Mouse (Mus musculus) midbrain, postnatal 0 days (tissue): Measurements from ENCODE around the gene Lztfl1. TPM values are rescaled to one million over a fixed set of nuclear protein-coding genes. Genes with fewer than 3 reads are reported as not detected.

Experiments used
- ATAC-seq: fragments of 200-750 bp; cut with Nextera tagmentation; 2 replicates; pipeline ENCODE4 v1.8.0; 2017; ENCODE audit warnings: moderate number of reproducible peaks, mild to moderate bottlenecking, moderate TSS enrichment, moderate library complexity; ENCODE audit not compliant: low FRiP score
- DNase-seq: peaks from one replicate; pipeline ENCODE4 v3.0.0-alpha.2; 2015; ENCODE audit warnings: low spot score
- H3K27ac ChIP-seq: fragments of 300-500 bp; sonication (generic); 2 replicates; pipeline ENCODE4 v1.5.1; 2014; ENCODE audit warnings: low read depth, mild to moderate bottlenecking, low read length, mixed read lengths
- H3K27me3 ChIP-seq: fragments of 300-500 bp; sonication (generic); 2 replicates; pipeline ENCODE4 v1.6.1; 2014; ENCODE audit warnings: low read length, control low read depth, mixed read lengths; ENCODE audit not compliant: insufficient read depth
- H3K36me3 ChIP-seq: fragments of 300-500 bp; sonication (generic); 2 replicates; pipeline ENCODE4 v1.6.1; 2014; ENCODE audit warnings: low read length, control low read depth, mixed read lengths; ENCODE audit not compliant: insufficient read depth
- H3K4me1 ChIP-seq: fragments of 300-500 bp; sonication (generic); 2 replicates; pipeline ENCODE4 v1.6.1; 2014; ENCODE audit warnings: mild to moderate bottlenecking, control low read depth, antibody characterized with exemption, low read length, mixed read lengths; ENCODE audit not compliant: insufficient read depth
- H3K4me2 ChIP-seq: fragments of 300-500 bp; sonication (generic); 2 replicates; pipeline ENCODE4 v1.6.1; 2014; ENCODE audit warnings: low read depth, mild to moderate bottlenecking, low read length, mixed read lengths; ENCODE audit not compliant: poor library complexity, severe bottlenecking
- H3K4me3 ChIP-seq: fragments of 300-500 bp; sonication (generic); 2 replicates; pipeline ENCODE4 v1.5.1; 2014; ENCODE audit warnings: low read depth, mild to moderate bottlenecking, low read length, moderate library complexity
- H3K9ac ChIP-seq: fragments of 300-500 bp; sonication (generic); replicated peaks from 2 replicates; pipeline ENCODE4 v1.6.1; 2014; ENCODE audit warnings: mild to moderate bottlenecking, low read length, moderate library complexity, mixed read lengths; ENCODE audit not compliant: poor library complexity, severe bottlenecking
- H3K9me3 ChIP-seq: fragments of 300-500 bp; sonication (generic); 2 replicates; pipeline ENCODE4 v1.6.1; 2016; ENCODE audit warnings: low read length, control low read depth
- CTCF ChIP-seq: IDR thresholded peaks from 2 replicates; pipeline ENCODE4 v1.5.1; 2016; ENCODE audit warnings: antibody characterized with exemption, mild to moderate bottlenecking
- WGBS: fragments of 180-500 bp; shearing (Covaris S2); extraction: QIAGEN DNeasy Blood & Tissue Kit; methylation state at CpG from one replicate; pipeline ENCODE4 v1.1.7; 2014; 5-methylcytosine and 5-hydroxymethylcytosine counted together
- polyA plus RNA-seq: library from polyadenylated mRNA; unstranded; fragments of >200 nt; fragmentation: Nextera tagmentation; extraction: Ambion mirVana; gene quantifications from 2 replicates; pipeline ENCODE4 v1.2.1, GENCODE M21; 2015
- total RNA-seq: library from RNA; depleted of rRNA; stranded (reverse); fragments of >200 nt; gene quantifications from 2 replicates; pipeline ENCODE4 v1.2.3, GENCODE M21; 2014

Gene Lztfl1
- total and polyA plus RNA-seq, 2 experiments from 2014 or later: 35.4 to 47.3 TPM

GRCm38 (mm10) chr9:123734133-123734532, 16.6 kb upstream of the Lztfl1 start:
- no peak for DNase-seq

GRCm38 (mm10) chr9:123731271-123731670, 13.8 kb upstream of the Lztfl1 start:
- H3K36me3 ChIP-seq: no peaks in the 10 kb centered on the region
- H3K27me3 ChIP-seq: no peaks in the 10 kb centered on the region; the same call in 1 of the 2 replicates
- no peak overlapping the region for H3K4me2 ChIP-seq
- DNase-seq: no peak
- no peak overlapping the region for H3K4me3 ChIP-seq
- H3K27ac ChIP-seq: no peak overlapping the region
- 74% methylated on average over 3 of the region's 3 CpGs for WGBS
- no peak overlapping the region for H3K9ac ChIP-seq
- ATAC-seq: no peak
- no peak for TF ChIP-seq CTCF
- H3K9me3 ChIP-seq: no peaks in the 10 kb centered on the region
- no peaks in the 10 kb centered on the region for H3K4me1 ChIP-seq

More at GRCm38 (mm10) chr9:123734133-123734532, 16.6 kb upstream of the Lztfl1 start:
- Histone ChIP-seq H3K9ac (no peak overlapping the region), H3K4me1 (no peaks in the 10 kb centered on the region), H3K27me3 (no peaks in the 10 kb centered on the region; the same call in 1 of the 2 replicates), H3K9me3 (no peaks in the 10 kb centered on the region), H3K4me2 (no peak overlapping the region), H3K36me3 (no peaks in the 10 kb centered on the region), H3K27ac (no peak overlapping the region), H3K4me3 (no peak overlapping the region)
- TF ChIP-seq CTCF: no peak
- ATAC-seq: no peak
- WGBS: 81% methylated on average over 3 of the region's 3 CpGs

GRCm38 (mm10) chr9:123722737-123723493, 5.4 kb upstream of the Lztfl1 start:
- Histone ChIP-seq H3K4me2 (no peak overlapping the region), H3K36me3 (no peaks in the 10 kb centered on the region), H3K27me3 (no peaks in the 10 kb centered on the region), H3K4me3 (no peak overlapping the region), H3K9ac (no peak overlapping the region), H3K9me3 (no peaks in the 10 kb centered on the region), H3K4me1 (no peaks in the 10 kb centered on the region), H3K27ac (no peak overlapping the region)
- 73% methylated on average over 2 of the region's 2 CpGs for WGBS
- ATAC-seq (no peak), DNase-seq (no peak)
- no peak for TF ChIP-seq CTCF

GRCm38 (mm10) chr9:123716301-123716700, 1.2 kb downstream of the Lztfl1 start:
- Histone ChIP-seq H3K9me3 (no peaks in the 10 kb centered on the region), H3K4me1 (peaks cover 5% of the 10 kb centered on the region; the same call in 1 of the 2 replicates), H3K4me2 (peak overlapping the region; percentile 68), H3K9ac (no peak overlapping the region), H3K4me3 (peak overlapping the region; percentile 95; the same call in 1 of the 2 replicates), H3K27me3 (no peaks in the 10 kb centered on the region), H3K36me3 (0 out of 2 replicates have a peak, but pooled peaks cover 2% of the 10 kb centered on the region), H3K27ac (no peak overlapping the region)
- WGBS: 66% methylated on average over 3 of the region's 3 CpGs
- TF ChIP-seq CTCF: no peak
- no peak for DNase-seq
- ATAC-seq: no peak

- H3K9me3 ChIP-seq: no peaks in the 10 kb centered on the region
These were observed 4.4 kb downstream of the Lztfl1 start for GRCm38 (mm10) chr9:123713111-123713510.

GRCm38 (mm10) chr9:123709226-123709625, 8.3 kb downstream of the Lztfl1 start:
- ATAC-seq (no peak), DNase-seq (peak; percentile 2)
- H3K36me3 ChIP-seq: peaks cover 18% of the 10 kb centered on the region; the same call in 1 of the 2 replicates
- H3K27ac ChIP-seq: no peak overlapping the region
- H3K27me3 ChIP-seq: no peaks in the 10 kb centered on the region
- TF ChIP-seq CTCF: peak; percentile 60
- no peak overlapping the region for H3K4me3 ChIP-seq
- H3K4me1 ChIP-seq: no peaks in the 10 kb centered on the region
- no peaks in the 10 kb centered on the region for H3K9me3 ChIP-seq
- no peak overlapping the region for H3K4me2 ChIP-seq
- 50% methylated on average over 2 of the region's 2 CpGs for WGBS
- no peak overlapping the region for H3K9ac ChIP-seq

More at GRCm38 (mm10) chr9:123713111-123713510, 4.4 kb downstream of the Lztfl1 start:
- 86% methylated on average over 2 of the region's 2 CpGs for WGBS
- peaks cover 14% of the 10 kb centered on the region; the same call in 1 of the 2 replicates for H3K36me3 ChIP-seq
- H3K27ac ChIP-seq: no peak overlapping the region
- no peak overlapping the region for H3K9ac ChIP-seq
- DNase-seq: no peak
- no peak for ATAC-seq
- H3K4me1 ChIP-seq: peaks cover 5% of the 10 kb centered on the region; the same call in 1 of the 2 replicates
- H3K27me3 ChIP-seq: no peaks in the 10 kb centered on the region
- no peak overlapping the region for H3K4me3 ChIP-seq
- no peak overlapping the region for H3K4me2 ChIP-seq
- peak; percentile 38; the same call in 1 of the 2 replicates for TF ChIP-seq CTCF
